Mouse (Mus musculus): ENCODE data around the gene Olfr205. TPM values are rescaled to one million over a fixed set of nuclear protein-coding genes. Genes with fewer than 3 reads are reported as not detected.
"Not testable (repeated sequence)": the region's sequence is repeated elsewhere in the genome, so short reads cannot be mapped to it uniquely, and the experiment has no call there.

The Olfr205 gene
- not detected in 2 replicates for polyA plus RNA-seq (2016; fragmentation: Nextera tagmentation; extraction: Ambion mirVana)

DNA sequence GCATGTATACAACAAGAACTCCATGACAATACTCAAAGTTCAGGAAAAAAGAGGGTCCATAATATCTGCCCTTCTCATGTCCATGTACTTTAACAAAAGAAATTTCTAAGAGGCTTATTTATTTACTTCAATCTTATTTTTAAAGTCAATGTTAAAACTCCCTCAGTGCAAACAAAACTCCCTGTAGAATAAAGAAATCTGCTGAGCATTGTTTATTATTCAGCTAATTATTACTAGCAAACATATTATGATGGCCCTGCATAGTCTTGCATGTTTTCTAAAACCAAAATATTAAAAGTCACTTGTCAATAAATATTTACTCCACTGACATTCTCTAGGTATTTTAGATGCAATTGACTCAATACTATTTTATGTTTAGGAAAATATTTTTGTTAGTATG lies at the start of gene Olfr205:
Gene Olfr205 (minus strand): TSS at position 101 of the 400 bp plus-strand sequence.
- no peak within 1 kb of the TSS for H3K4me3 ChIP-seq
- no peak for ATAC-seq
- no peaks in the 10 kb centered on the region for H3K4me1 ChIP-seq
- no peak within 1 kb of the TSS for H3K27ac ChIP-seq
- H3K4me2 ChIP-seq: no peak within 1 kb of the TSS
- H3K27me3 ChIP-seq (replicated peaks): no peaks in the 10 kb centered on the region
- H3K36me3 ChIP-seq: no peaks in the 10 kb centered on the region
- no peak within 1 kb of the TSS for H3K9ac ChIP-seq
- H3K9me3 ChIP-seq (replicated peaks): peaks cover 4% of the 10 kb centered on the region

DNA sequence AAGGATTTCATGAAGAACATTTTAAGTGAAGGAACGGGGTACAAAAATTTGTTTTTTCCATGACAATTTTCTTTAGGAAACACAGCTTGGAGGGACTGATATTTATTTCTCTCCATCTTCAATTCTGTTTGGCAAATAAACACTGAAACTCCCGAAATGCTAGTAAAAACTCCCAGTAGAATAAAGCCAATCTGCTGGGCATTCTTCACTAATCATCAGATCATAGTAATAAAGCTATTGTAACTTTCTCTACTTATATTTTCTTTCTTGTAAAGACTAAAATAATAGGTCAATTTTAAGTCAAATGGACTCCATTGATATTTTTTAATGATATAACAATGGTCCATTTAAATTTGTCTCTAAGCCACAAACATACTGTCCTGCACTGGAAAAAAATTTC lies 33.0 kb upstream of the Olfr205 start, which contains the start of gene Olfr209:
Gene Olfr209 (minus strand): TSS at position 101 of the 400 bp plus-strand sequence.
- H3K36me3 ChIP-seq: no peaks in the 10 kb centered on the region
- 46% methylated on average over 2 of the region's 2 CpGs for WGBS (ENCODE audit: insufficient replicate concordance)
- no peak for ATAC-seq
- H3K9ac ChIP-seq: no peak within 1 kb of the TSS
- no peak within 1 kb of the TSS for H3K4me2 ChIP-seq
- H3K27ac ChIP-seq: no peak within 1 kb of the TSS
- H3K9me3 ChIP-seq (replicated peaks): no peaks in the 10 kb centered on the region
- no peaks in the 10 kb centered on the region for H3K27me3 ChIP-seq (replicated peaks)
- no peaks in the 10 kb centered on the region for H3K4me1 ChIP-seq
- no peak within 1 kb of the TSS for H3K4me3 ChIP-seq

DNA sequence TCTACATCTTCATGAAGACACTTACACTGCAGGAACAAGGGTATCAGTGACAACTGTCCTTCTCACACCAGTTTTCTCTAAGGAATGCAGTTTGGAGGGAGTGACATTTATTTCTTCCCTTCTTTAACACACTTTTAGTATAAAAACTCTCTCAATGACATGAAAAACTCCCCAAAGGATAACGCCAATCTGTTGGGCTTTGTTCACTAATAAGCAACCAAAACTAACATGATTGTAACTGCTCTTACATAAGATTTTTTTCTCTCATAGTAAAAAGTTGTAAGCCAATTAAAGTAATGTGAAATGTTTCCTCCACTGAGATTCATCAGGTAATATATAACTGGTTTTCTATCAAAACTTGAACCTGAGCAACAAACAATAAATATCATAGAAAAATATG lies 18.2 kb upstream of the Olfr205 start, which contains the start of gene Olfr206:
Gene Olfr206 (minus strand): TSS at position 101 of the 400 bp plus-strand sequence.
- Histone ChIP-seq H3K27ac (no peak within 1 kb of the TSS), H3K4me1 (no peaks in the 10 kb centered on the region), H3K36me3 (no peaks in the 10 kb centered on the region), H3K9me3 (replicated peaks) (no peaks in the 10 kb centered on the region), H3K4me3 (no peak within 1 kb of the TSS), H3K4me2 (no peak within 1 kb of the TSS), H3K9ac (no peak within 1 kb of the TSS), H3K27me3 (replicated peaks) (no peaks in the 10 kb centered on the region)
- 38% methylated on average over 1 of the region's 1 CpGs for WGBS (ENCODE audit: insufficient replicate concordance)
- ATAC-seq: no peak

DNA sequence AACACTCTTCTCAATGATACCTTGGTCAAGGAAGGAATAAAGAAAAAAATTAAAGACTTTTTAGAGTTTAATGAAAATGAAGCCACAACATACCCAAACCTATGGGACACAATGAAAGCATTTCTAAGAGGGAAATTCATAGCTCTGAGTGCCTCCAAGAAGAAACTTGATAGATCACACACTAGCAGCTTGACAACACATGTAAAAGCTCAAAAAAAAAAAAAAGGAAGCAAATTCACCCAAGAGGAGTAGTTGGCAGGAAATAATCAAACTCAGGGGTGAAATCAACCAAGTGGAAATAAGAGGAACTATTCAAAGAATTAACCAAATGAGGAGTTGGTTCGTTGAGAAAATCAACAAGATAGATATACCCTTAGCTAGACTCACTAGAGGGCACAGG lies 7.7 kb downstream of the Olfr205 start:
- H3K4me2 ChIP-seq; H3K4me3 ChIP-seq; H3K27ac ChIP-seq; H3K36me3 ChIP-seq; ATAC-seq; H3K9me3 ChIP-seq (replicated peaks); H3K9ac ChIP-seq; H3K4me1 ChIP-seq; H3K27me3 ChIP-seq (replicated peaks): not testable (repeated sequence)
- 27% methylated on average over 1 of the region's 1 CpGs for WGBS (ENCODE audit: insufficient replicate concordance)

DNA sequence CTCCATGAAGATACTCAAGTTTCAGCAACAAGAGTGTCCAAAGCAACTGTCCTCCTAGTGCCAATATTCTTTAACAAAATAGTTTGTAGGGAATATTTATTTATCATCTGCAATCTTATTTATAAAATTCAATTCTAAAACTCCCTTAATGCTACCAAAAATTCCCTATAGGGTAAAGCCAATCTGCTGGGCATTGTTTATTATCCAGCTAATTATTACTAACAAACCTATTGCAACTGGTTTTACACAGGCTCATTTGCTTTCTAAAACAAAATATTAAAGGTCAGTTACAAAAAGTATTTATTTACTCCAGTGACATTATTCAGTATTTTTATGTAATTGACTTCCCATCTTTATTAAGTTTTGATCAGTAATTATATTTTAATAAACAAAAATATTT lies 12.8 kb downstream of the Olfr205 start, which contains the start of gene Olfr204:
Gene Olfr204 (minus strand): TSS at position 101 of the 400 bp plus-strand sequence.
- no peaks in the 10 kb centered on the region for H3K4me1 ChIP-seq
- no peaks in the 10 kb centered on the region for H3K36me3 ChIP-seq
- no peak within 1 kb of the TSS for H3K27ac ChIP-seq
- no peaks in the 10 kb centered on the region for H3K9me3 ChIP-seq (replicated peaks)
- H3K27me3 ChIP-seq (replicated peaks): no peaks in the 10 kb centered on the region
- H3K9ac ChIP-seq: no peak within 1 kb of the TSS
- ATAC-seq: no peak
- H3K4me3 ChIP-seq: no peak within 1 kb of the TSS
- no peak within 1 kb of the TSS for H3K4me2 ChIP-seq

DNA sequence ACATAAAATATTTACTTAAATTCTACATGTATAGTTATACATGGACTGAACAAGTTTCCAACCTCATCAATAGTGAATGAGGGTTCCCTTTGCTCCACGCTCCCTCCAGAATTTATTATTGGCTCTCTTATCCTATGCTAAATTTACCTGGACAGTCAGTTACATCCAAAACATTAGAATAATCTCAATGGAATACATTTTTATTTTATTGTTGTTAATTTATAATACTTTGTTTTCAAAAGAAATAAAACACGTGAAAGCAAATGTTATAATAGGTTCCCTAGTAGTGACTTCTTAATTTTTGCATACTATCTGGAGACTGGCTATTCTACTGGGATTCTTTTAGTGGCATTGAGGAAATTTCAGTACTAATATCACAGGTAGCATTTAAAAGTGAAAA lies 32.4 kb downstream of the Olfr205 start, which contains the start of gene Olfr203:
Gene Olfr203 (plus strand): TSS at position 301 of the 400 bp plus-strand sequence.
- H3K36me3 ChIP-seq: no peaks in the 10 kb centered on the region
- no peak within 1 kb of the TSS for H3K27ac ChIP-seq
- 56% methylated on average over 2 of the region's 2 CpGs for WGBS (ENCODE audit: insufficient replicate concordance)
- H3K27me3 ChIP-seq (replicated peaks): no peaks in the 10 kb centered on the region
- H3K4me3 ChIP-seq: no peak within 1 kb of the TSS
- no peaks in the 10 kb centered on the region for H3K4me1 ChIP-seq
- H3K9ac ChIP-seq: no peak within 1 kb of the TSS
- no peak within 1 kb of the TSS for H3K4me2 ChIP-seq
- no peaks in the 10 kb centered on the region for H3K9me3 ChIP-seq (replicated peaks)
- ATAC-seq: no peak

DNA sequence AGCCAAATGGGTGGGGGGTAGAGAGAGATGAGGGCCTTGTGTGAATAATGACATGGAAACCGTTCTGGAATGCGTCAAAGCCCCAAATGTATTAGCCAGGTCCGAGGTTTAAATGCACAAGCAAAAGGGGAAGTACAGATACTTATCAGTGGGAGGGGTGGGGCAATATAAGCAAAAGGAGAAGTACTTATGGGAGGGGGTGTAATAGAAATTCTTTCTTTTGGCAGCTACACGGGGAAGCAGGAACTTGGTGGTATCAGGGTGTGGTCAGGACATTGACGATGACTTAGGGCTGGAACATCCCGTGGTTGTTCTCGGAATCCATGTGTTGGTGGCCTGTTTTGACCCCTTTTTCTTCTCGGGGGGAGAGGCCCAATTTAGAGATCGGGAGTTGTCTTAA lies 43.4 kb downstream of the Olfr205 start:
- 45% methylated on average over 9 of the region's 9 CpGs for WGBS (ENCODE audit: insufficient replicate concordance)
- not testable (repeated sequence) for H3K4me2 ChIP-seq; H3K4me1 ChIP-seq; H3K9ac ChIP-seq; H3K27me3 ChIP-seq (replicated peaks); H3K27ac ChIP-seq; H3K36me3 ChIP-seq; H3K9me3 ChIP-seq (replicated peaks); H3K4me3 ChIP-seq; ATAC-seq

DNA sequence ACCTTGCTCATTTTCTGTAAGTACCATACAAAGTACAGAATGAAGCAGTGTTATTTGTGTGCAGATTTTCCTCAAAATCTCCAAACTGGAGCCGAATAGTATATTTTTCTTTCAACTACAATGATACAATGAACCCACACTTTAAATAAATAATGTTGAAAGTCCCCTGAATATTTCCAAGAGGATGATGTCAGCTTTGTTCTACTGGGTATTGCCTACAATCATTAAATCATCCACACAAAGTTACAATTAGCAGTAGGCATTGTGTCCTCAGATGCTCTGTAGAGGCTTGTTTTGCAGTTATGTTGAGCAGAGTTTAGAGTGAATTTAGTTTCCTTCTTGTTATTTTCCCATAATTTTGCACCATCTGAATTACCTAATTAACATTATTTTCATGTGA lies 44.2 kb downstream of the Olfr205 start, which contains the start of gene Olfr202:
Gene Olfr202 (minus strand): TSS at position 101 of the 400 bp plus-strand sequence.
- no peak within 1 kb of the TSS for H3K4me2 ChIP-seq
- no peaks in the 10 kb centered on the region for H3K36me3 ChIP-seq
- no peaks in the 10 kb centered on the region for H3K9me3 ChIP-seq (replicated peaks)
- no peak within 1 kb of the TSS for H3K9ac ChIP-seq
- H3K4me3 ChIP-seq: no peak within 1 kb of the TSS
- H3K27ac ChIP-seq: no peak within 1 kb of the TSS
- no peaks in the 10 kb centered on the region for H3K27me3 ChIP-seq (replicated peaks)
- no peak for ATAC-seq
- H3K4me1 ChIP-seq: no peaks in the 10 kb centered on the region
- WGBS (ENCODE audit: insufficient replicate concordance): 64% methylated on average over 1 of the region's 1 CpGs

DNA sequence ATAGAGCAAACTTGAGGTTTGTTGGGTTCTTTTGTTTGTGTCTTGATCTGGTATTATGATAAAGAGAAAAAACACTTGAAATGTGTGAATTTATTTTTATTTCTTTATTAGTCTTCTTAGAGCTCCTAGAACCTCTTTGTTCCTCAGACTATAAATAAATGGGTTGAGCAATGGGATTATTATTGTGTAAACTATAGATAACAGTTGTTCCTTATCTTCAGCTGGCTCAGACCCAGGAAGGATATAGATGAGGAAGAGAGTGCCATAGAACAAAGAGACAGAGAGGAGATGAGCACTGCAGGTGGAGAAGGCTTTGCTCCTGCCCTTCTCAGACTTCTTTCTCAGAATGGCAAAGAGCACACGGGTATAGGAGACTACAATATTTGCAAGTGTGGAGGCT lies 47.5 kb downstream of the Olfr205 start:
- Histone ChIP-seq H3K9ac (no peak overlapping the region), H3K4me2 (no peak overlapping the region), H3K9me3 (replicated peaks) (no peaks in the 10 kb centered on the region; the same call in 1 of the 2 replicates), H3K27me3 (replicated peaks) (no peaks in the 10 kb centered on the region), H3K4me1 (no peaks in the 10 kb centered on the region), H3K36me3 (no peaks in the 10 kb centered on the region), H3K27ac (no peak overlapping the region), H3K4me3 (no peak overlapping the region)
- WGBS (ENCODE audit: insufficient replicate concordance): 40% methylated on average over 1 of the region's 1 CpGs
- no peak for ATAC-seq

DNA sequence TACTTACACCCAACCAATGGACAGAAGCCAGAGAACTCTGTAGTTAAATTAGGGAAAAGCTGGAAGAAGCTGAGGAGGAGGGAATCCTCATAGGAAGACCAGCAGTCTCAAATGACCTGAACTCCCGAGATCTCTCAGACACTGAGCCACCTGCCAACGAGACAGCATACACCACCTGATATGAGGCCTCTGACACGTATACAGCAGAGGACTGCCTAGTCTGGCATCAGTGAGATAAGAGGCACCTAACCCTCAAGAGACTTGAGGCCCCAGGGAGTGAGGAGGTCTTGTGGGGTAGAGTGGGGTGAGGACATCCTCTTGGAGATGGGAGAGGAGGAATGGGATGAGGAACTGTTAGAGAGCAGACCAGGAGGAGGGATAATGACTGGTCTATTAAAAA lies 50.4 kb downstream of the Olfr205 start:
- no peak overlapping the region for H3K27ac ChIP-seq
- 43% methylated on average over 3 of the region's 3 CpGs for WGBS (ENCODE audit: insufficient replicate concordance)
- peak; percentile 99 for ATAC-seq
- no peak overlapping the region for H3K4me3 ChIP-seq
- H3K4me2 ChIP-seq: no peak overlapping the region
- no peaks in the 10 kb centered on the region for H3K27me3 ChIP-seq (replicated peaks)
- H3K9me3 ChIP-seq (replicated peaks): no peaks in the 10 kb centered on the region; the same call in 1 of the 2 replicates
- H3K9ac ChIP-seq: no peak overlapping the region
- H3K36me3 ChIP-seq: no peaks in the 10 kb centered on the region
- no peaks in the 10 kb centered on the region for H3K4me1 ChIP-seq

Other genes starting within 250 kb of the Olfr205 start
- not detected in 2 replicates for gene Olfr191, start 241.3 kb downstream of the Olfr205 start, polyA plus RNA-seq (2016; fragmentation: Nextera tagmentation; extraction: Ambion mirVana)
- not detected in 2 replicates for gene Olfr193, start 219.3 kb downstream of the Olfr205 start, polyA plus RNA-seq (2016; fragmentation: Nextera tagmentation; extraction: Ambion mirVana)
- not detected in 2 replicates for gene Olfr194, start 210.1 kb downstream of the Olfr205 start, polyA plus RNA-seq (2016; fragmentation: Nextera tagmentation; extraction: Ambion mirVana)
- gene Olfr195, start 184.1 kb downstream of the Olfr205 start, polyA plus RNA-seq (2016; fragmentation: Nextera tagmentation; extraction: Ambion mirVana): not detected in 2 replicates
- gene Olfr196, start 160.7 kb downstream of the Olfr205 start, polyA plus RNA-seq (2016; fragmentation: Nextera tagmentation; extraction: Ambion mirVana): not detected in 2 replicates
- not detected in 2 replicates for gene Olfr198, start 127.6 kb downstream of the Olfr205 start, polyA plus RNA-seq (2016; fragmentation: Nextera tagmentation; extraction: Ambion mirVana)
- gene Olfr199, start 111.4 kb downstream of the Olfr205 start, polyA plus RNA-seq (2016; fragmentation: Nextera tagmentation; extraction: Ambion mirVana): not detected in 2 replicates
- 0.08 and 0.13 TPM in 2 replicates for gene Olfr201, start 58.5 kb downstream of the Olfr205 start, polyA plus RNA-seq (2016; fragmentation: Nextera tagmentation; extraction: Ambion mirVana)
- not detected in 2 replicates for gene Olfr202, start 44.3 kb downstream of the Olfr205 start, polyA plus RNA-seq (2016; fragmentation: Nextera tagmentation; extraction: Ambion mirVana)
- not detected in 2 replicates for gene Olfr203, start 32.3 kb downstream of the Olfr205 start, polyA plus RNA-seq (2016; fragmentation: Nextera tagmentation; extraction: Ambion mirVana)
- not detected in 2 replicates for gene Olfr204, start 12.9 kb downstream of the Olfr205 start, polyA plus RNA-seq (2016; fragmentation: Nextera tagmentation; extraction: Ambion mirVana)
- gene Olfr206, start 18.1 kb upstream of the Olfr205 start, polyA plus RNA-seq (2016; fragmentation: Nextera tagmentation; extraction: Ambion mirVana): not detected in 2 replicates
- gene Olfr209, start 32.9 kb upstream of the Olfr205 start, polyA plus RNA-seq (2016; fragmentation: Nextera tagmentation; extraction: Ambion mirVana): not detected in 2 replicates
- not detected in 2 replicates for gene Gabrr3, start 76.2 kb upstream of the Olfr205 start, polyA plus RNA-seq (2016; fragmentation: Nextera tagmentation; extraction: Ambion mirVana)
- gene Riox2, start 140.6 kb upstream of the Olfr205 start, polyA plus RNA-seq (2016; fragmentation: Nextera tagmentation; extraction: Ambion mirVana): 28.8 and 29.7 TPM in 2 replicates